Mouse (Mus musculus) testis, adult 2 months (tissue): ENCODE data around the gene Gab2. TPM values are rescaled to one million over a fixed set of nuclear protein-coding genes. Genes with fewer than 3 reads are reported as not detected.

Experiments
- H3K27ac ChIP-seq: fragments of 200-500 bp; 2 replicates; pipeline ENCODE4 v1.5.1; 2012; ENCODE audit warnings: low read depth, low read length; ENCODE audit not compliant: control insufficient read depth, insufficient read depth
- H3K27me3 ChIP-seq: fragments of 200-500 bp; 2 replicates; pipeline ENCODE4 v1.6.1; 2012; ENCODE audit warnings: mild to moderate bottlenecking, low read length, moderate library complexity; ENCODE audit not compliant: control insufficient read depth, insufficient read depth
- H3K36me3 ChIP-seq: fragments of 200-500 bp; 2 replicates; pipeline ENCODE4 v1.6.1; 2012; ENCODE audit warnings: mild to moderate bottlenecking, low read length; ENCODE audit not compliant: control insufficient read depth, insufficient read depth
- H3K4me1 ChIP-seq: fragments of 200-500 bp; 2 replicates; pipeline ENCODE4 v1.6.1; 2012; ENCODE audit warnings: low read length; ENCODE audit not compliant: control insufficient read depth, insufficient read depth
- H3K4me3 ChIP-seq: fragments of 200-500 bp; 2 replicates; pipeline ENCODE4 v1.5.1; 2012; ENCODE audit warnings: low read depth, mild to moderate bottlenecking, low read length, moderate library complexity, mixed read lengths; ENCODE audit not compliant: control insufficient read depth
- CTCF ChIP-seq: fragments of 200-500 bp; IDR thresholded peaks from 2 replicates; pipeline ENCODE4 v1.5.1; 2012; ENCODE audit warnings: low read depth, mild to moderate bottlenecking, inconsistent platforms, low read length, moderate library complexity; ENCODE audit not compliant: control insufficient read depth, insufficient read depth, insufficient replicate concordance
- POLR2A ChIP-seq: fragments of 200-500 bp; IDR thresholded peaks from 2 replicates; pipeline ENCODE4 v1.6.1; 2012; ENCODE audit warnings: low read depth, mild to moderate bottlenecking, inconsistent platforms, low read length, moderate library complexity; ENCODE audit not compliant: control insufficient read depth
- polyA plus RNA-seq: library from polyadenylated mRNA; depleted of rRNA; stranded (reverse); fragments of >200 nt; gene quantifications from 2 replicates; pipeline ENCODE4 v1.2.3, GENCODE M21; 2012

The Gab2 gene
- polyA plus RNA-seq, 1 experiment, result 23.3 TPM

DNA sequence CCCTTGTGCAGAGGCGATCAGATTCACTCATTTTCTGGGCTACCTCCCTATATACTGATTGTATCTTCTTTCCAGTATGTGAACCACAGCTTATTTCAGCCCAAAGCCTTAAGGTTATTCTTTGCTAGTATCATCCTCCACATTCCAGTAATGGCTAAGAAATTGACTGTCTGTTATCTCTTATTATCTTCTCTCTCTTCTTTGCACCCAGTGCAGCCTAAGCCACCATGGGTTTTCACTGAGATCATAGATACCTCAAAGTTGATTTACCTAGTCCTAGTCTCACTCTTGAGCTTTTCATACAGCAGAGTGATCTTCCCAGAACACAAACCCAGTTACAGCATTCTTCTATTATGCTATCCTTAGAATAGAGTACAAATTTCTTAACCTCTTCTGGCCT lies 100.5 kb downstream of the Gab2 start:
- H3K4me1 ChIP-seq, result no peaks in the 10 kb centered on the region
- H3K27ac ChIP-seq, result no peak overlapping the region
- no peak for TF ChIP-seq POLR2A
- TF ChIP-seq CTCF, result no peak
- no peak overlapping the region for H3K4me3 ChIP-seq
- H3K27me3 ChIP-seq, result no peaks in the 10 kb centered on the region
- H3K36me3 ChIP-seq, result no peaks in the 10 kb centered on the region

DNA sequence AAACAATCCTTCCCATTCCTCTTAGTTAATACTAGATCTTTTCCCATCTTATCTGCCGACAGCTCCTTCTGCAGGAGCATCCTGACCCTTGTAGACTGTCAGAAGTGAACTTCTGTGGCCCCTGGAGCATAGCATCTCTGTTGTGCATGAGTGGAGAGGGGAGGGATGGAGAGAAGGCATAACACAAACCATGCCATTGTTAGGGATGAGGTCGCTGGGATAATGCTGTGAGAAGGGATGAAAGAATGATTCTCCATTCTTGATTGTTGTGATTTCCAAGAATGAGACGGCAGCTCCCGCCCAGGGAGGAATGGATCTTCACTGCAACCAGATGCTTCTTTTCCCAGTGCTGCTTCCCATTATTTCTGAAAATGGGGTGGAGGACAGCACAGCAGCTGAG lies 102.0 kb downstream of the Gab2 start:
- Histone ChIP-seq H3K4me3 (no peak overlapping the region), H3K4me1 (no peaks in the 10 kb centered on the region), H3K27ac (no peak overlapping the region; the same call in 1 of the 2 replicates), H3K27me3 (no peaks in the 10 kb centered on the region), H3K36me3 (no peaks in the 10 kb centered on the region)
- TF ChIP-seq CTCF (no peak), POLR2A (no peak)

DNA sequence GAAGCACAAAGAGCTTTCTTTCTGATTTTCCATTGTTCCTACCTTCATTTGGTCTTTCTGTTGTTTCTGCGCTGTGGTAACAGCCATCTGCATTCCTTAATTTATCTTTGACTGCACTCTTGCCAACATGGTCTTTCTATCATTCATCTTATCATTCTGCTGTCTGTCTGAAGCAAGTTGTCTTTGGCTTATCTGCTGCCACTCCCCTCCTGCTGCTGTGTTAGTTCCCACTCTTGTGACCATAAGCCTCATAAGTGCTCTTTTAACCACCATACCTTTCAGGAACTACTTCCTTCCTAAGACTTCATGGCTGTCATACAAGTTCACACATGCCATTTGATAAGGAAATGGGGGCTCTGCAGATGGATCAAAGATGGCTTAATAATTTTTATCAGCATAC lies 102.6 kb downstream of the Gab2 start:
- no peak overlapping the region for H3K27ac ChIP-seq
- H3K36me3 ChIP-seq, result no peaks in the 10 kb centered on the region
- TF ChIP-seq CTCF, result no peak
- no peak for TF ChIP-seq POLR2A
- H3K27me3 ChIP-seq, result no peaks in the 10 kb centered on the region
- H3K4me3 ChIP-seq, result no peak overlapping the region
- no peaks in the 10 kb centered on the region for H3K4me1 ChIP-seq

- no peaks in the 10 kb centered on the region for H3K4me1 ChIP-seq
- no peak overlapping the region for H3K4me3 ChIP-seq
- H3K27ac ChIP-seq, result no peak overlapping the region
- no peak for TF ChIP-seq CTCF
- no peak for TF ChIP-seq POLR2A
- H3K27me3 ChIP-seq, result no peaks in the 10 kb centered on the region
- H3K36me3 ChIP-seq, result no peaks in the 10 kb centered on the region
Measured at GRCm38 (mm10) chr7:97187387-97188081, 106.1 kb downstream of the Gab2 start.

- no peak for TF ChIP-seq POLR2A
- TF ChIP-seq CTCF, result no peak
- no peaks in the 10 kb centered on the region for H3K4me1 ChIP-seq
Measured at GRCm38 (mm10) chr7:97189116-97189515, 107.7 kb downstream of the Gab2 start.

DNA sequence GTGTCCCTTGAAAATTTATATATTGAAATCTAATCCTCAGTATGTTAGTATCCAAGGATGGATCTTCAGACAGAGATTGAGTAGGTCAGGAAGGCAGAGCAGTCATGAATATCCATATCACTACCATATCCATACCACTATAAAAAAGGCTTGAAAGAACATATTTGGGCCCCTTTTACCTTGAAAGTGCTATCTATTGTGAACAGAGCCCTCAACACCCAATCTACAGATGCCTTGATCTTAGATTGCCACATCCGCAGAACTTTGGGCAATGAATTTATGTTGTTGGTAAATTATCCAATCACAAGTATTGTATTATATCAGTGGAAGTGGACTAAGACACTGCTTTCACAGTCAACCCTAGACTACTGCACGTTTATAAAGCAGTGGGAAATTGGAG lies 122.5 kb downstream of the Gab2 start:
- H3K4me3 ChIP-seq, result no peak overlapping the region
- no peaks in the 10 kb centered on the region for H3K36me3 ChIP-seq
- H3K27ac ChIP-seq, result no peak overlapping the region
- no peak for TF ChIP-seq POLR2A
- no peak for TF ChIP-seq CTCF
- H3K27me3 ChIP-seq, result no peaks in the 10 kb centered on the region
- H3K4me1 ChIP-seq, result peaks cover 7% of the 10 kb centered on the region

More at GRCm38 (mm10) chr7:97189116-97189515, 107.7 kb downstream of the Gab2 start:
- Histone ChIP-seq H3K4me3 (no peak overlapping the region), H3K27ac (no peak overlapping the region), H3K36me3 (no peaks in the 10 kb centered on the region), H3K27me3 (no peaks in the 10 kb centered on the region)

DNA sequence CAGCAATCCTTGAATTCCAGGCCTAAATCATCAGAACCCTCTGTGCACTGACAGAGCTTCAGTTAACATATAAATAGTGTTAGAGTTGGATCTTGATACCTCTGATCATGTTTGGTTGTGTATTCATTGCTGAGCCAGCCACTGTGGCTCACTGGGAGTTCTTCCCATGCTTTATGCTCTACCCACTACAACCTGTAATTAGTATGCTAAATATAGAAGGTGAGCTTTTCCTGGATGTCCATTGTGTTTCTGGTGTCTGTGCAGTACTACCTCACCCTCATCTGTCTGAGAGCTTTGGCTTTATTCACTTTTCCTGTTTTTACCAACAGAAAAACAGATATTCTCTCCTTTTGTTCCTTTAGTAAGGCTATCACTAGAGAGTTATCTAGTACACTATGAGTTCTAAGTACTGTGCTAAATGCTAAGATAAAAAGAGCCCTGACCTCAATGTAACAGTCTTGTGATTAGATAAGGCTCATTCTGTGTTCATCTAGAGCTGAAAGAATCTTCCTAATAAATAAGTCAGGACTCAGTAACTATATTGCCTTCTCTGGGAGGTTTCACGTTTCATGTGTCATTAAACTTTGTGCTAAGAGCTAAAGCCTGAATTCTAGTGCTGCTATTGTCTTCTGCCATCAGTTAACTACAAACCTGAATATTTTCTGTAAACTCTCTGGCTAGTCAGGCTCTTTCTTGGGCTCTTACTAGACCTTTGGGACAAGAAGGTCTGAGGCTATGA lies 127.6 kb downstream of the Gab2 start:
- no peak overlapping the region for H3K27ac ChIP-seq
- peaks cover 7% of the 10 kb centered on the region for H3K4me1 ChIP-seq
- no peak for TF ChIP-seq CTCF
- no peaks in the 10 kb centered on the region for H3K36me3 ChIP-seq
- H3K4me3 ChIP-seq, result no peak overlapping the region
- no peaks in the 10 kb centered on the region for H3K27me3 ChIP-seq
